23 mouse cellular contexts compared by ENCODE assay signal in the genomic region with DNA sequence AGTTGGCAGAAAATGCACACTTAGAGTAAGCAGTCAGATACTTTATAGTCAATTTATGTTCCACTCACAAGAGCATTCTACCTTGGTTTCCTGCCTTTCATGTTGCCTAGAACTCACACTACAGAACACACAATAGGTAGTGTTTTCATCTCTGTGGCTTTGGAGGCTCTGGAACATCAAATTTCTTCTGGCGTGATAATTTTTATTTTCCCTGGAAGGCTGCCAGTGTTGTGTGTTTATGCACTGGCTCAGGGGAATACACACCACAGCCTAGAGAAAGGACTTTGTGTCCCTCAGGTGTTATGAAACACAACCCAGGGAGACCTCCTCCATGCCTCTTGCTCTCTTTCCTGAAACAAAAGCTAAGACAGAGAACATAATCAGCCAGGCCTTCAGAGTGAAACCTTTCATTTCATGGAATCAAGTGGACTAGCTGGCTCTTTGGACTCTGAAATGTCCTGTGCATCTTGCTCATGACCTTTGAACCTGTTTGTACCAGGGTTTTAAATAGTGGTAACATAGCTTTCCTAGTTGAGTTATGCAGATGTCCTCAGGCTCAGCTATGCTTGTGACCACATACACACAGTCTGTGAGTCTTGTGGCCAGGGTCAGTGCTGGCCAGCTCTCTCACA. TPM values are rescaled to one million over a fixed set of nuclear protein-coding genes. Genes with fewer than 3 reads are reported as not detected.
A peak's percentile ranks its signal among the peaks of the same experiment; 100 is the strongest.
DNase-seq lines count a peak whose midpoint lies in the region; ATAC-seq and TF ChIP-seq lines count a peak whose summit lies in the region.
"Had no signal": no experiment of that assay in that cellular context is flagged by ENCODE, and none has a peak within 500 bp of the region (broad histone marks: within the 10 kb centered on the region; RNA-seq: fewer than 3 reads in every experiment).

No protein-coding gene starts in this region.

- H3K27me3 ChIP-seq in midbrain, embryonic 11.5 days (ENCODE audit: control insufficient read depth, insufficient read depth, low read length), result no peaks in the 10 kb centered on the region
- no peaks in the 10 kb centered on the region for H3K27me3 ChIP-seq in midbrain, embryonic 13.5 days
- no peaks in the 10 kb centered on the region for H3K27me3 ChIP-seq in kidney, postnatal 0 days (ENCODE audit: insufficient read depth, low read length)
- H3K27me3 ChIP-seq: embryonic facial prominence, embryonic 15.5 days; heart, embryonic 13.5 days; hindbrain, embryonic 13.5 days; liver, embryonic 15.5 days had no signal

- H3K4me1 ChIP-seq in midbrain, embryonic 11.5 days (ENCODE audit: control insufficient read depth, insufficient read depth, low read length), result no peaks in the 10 kb centered on the region
- H3K4me1 ChIP-seq in midbrain, embryonic 13.5 days (replicated peaks), result no peaks in the 10 kb centered on the region
- peaks cover 6% of the 10 kb centered on the region; the same call in 1 of the 2 replicates for H3K4me1 ChIP-seq in kidney, postnatal 0 days (replicated peaks; ENCODE audit: insufficient read depth, low read length)
- H3K4me1 ChIP-seq: embryonic facial prominence, embryonic 15.5 days; hindbrain, embryonic 13.5 days had no signal

- ATAC-seq in midbrain, embryonic 11.5 days (ENCODE audit: low FRiP score), result no peak
- ATAC-seq in midbrain, embryonic 13.5 days, result no peak
- ATAC-seq in kidney, postnatal 0 days (replicated peaks; ENCODE audit: low FRiP score, low read depth), result peak; percentile 40; the same call in 1 of the 2 replicates
- ATAC-seq: forebrain, embryonic 16.5 days had no signal

- H3K9me3 ChIP-seq in midbrain, embryonic 11.5 days (ENCODE audit: control insufficient read depth, low read length), result no peaks in the 10 kb centered on the region
- H3K9me3 ChIP-seq in midbrain, embryonic 13.5 days, result no peaks in the 10 kb centered on the region
- H3K9me3 ChIP-seq in kidney, postnatal 0 days (replicated peaks; ENCODE audit: low read length), result no peaks in the 10 kb centered on the region
- H3K9me3 ChIP-seq: embryonic facial prominence, embryonic 15.5 days; heart, embryonic 13.5 days; hindbrain, embryonic 13.5 days; liver, embryonic 15.5 days had no signal

- H3K4me3 ChIP-seq in midbrain, embryonic 11.5 days (ENCODE audit: low read depth, low read length), result no peak overlapping the region
- no peak overlapping the region for H3K4me3 ChIP-seq in midbrain, embryonic 13.5 days (replicated peaks)
- no peak overlapping the region for H3K4me3 ChIP-seq in kidney, postnatal 0 days (replicated peaks; ENCODE audit: low read depth, low read length)
- H3K4me3 ChIP-seq: embryonic facial prominence, embryonic 15.5 days; heart, embryonic 13.5 days; hindbrain, embryonic 13.5 days; liver, embryonic 15.5 days had no signal

- no peak overlapping the region for H3K27ac ChIP-seq in midbrain, embryonic 11.5 days (ENCODE audit: low read depth, low read length)
- H3K27ac ChIP-seq in midbrain, embryonic 13.5 days, result no peak overlapping the region
- peak overlapping the region; percentile 37 for H3K27ac ChIP-seq in kidney, postnatal 0 days
- H3K27ac ChIP-seq: embryonic facial prominence, embryonic 15.5 days; heart, embryonic 13.5 days; hindbrain, embryonic 13.5 days; liver, embryonic 15.5 days had no signal

- no peak overlapping the region for H3K4me2 ChIP-seq in midbrain, embryonic 11.5 days
- H3K4me2 ChIP-seq in midbrain, embryonic 13.5 days (replicated peaks), result no peak overlapping the region
- no peak overlapping the region for H3K4me2 ChIP-seq in kidney, postnatal 0 days (ENCODE audit: low read length)
- H3K4me2 ChIP-seq: embryonic facial prominence, embryonic 15.5 days; heart, embryonic 13.5 days; hindbrain, embryonic 13.5 days; liver, embryonic 15.5 days had no signal

- no peak for TF ChIP-seq CTCF in kidney, postnatal 0 days (IDR thresholded peaks at IDR 0.05; ENCODE audit: low read depth)

- WGBS in midbrain, embryonic 11.5 days, result 80% methylated on average over 1 of the region's 1 CpGs
- WGBS in midbrain, embryonic 13.5 days, result 82% methylated on average over 1 of the region's 1 CpGs
- 16% methylated on average over 1 of the region's 1 CpGs for WGBS in kidney, postnatal 0 days

- intact Hi-C loops in left cerebral cortex, postnatal 4 days (cut with DNase I), result no loop called here

- H3K36me3 ChIP-seq in midbrain, embryonic 11.5 days (ENCODE audit: control insufficient read depth, insufficient read depth, low read length), result no peaks in the 10 kb centered on the region
- no peaks in the 10 kb centered on the region for H3K36me3 ChIP-seq in midbrain, embryonic 13.5 days
- H3K36me3 ChIP-seq in kidney, postnatal 0 days (ENCODE audit: insufficient read depth, low read length), result no peaks in the 10 kb centered on the region
- H3K36me3 ChIP-seq: embryonic facial prominence, embryonic 15.5 days; heart, embryonic 13.5 days; hindbrain, embryonic 13.5 days; liver, embryonic 15.5 days had no signal

- peak; percentile 54 for DNase-seq in kidney, adult 18-20 months
- DNase-seq in kidney, postnatal 4 days, result no peak
- DNase-seq in midbrain, embryonic 11.5 days (ENCODE audit: low spot score, missing footprints), result peak; percentile 65
- DNase-seq in kidney, postnatal 0 days (ENCODE audit: low spot score), result peak; percentile 41
- DNase-seq in left cerebral cortex, postnatal 4 days, result no peak
- no peak for DNase-seq in urinary bladder, postnatal 14 days (ENCODE audit: low spot score)
- DNase-seq: adrenal gland, adult 2 months; cerebellum, postnatal 25 days; gastrocnemius, postnatal 36 days; lung, postnatal 4 days; retina, postnatal 1 day; right cerebral cortex, postnatal 4 days had no signal

- H3K9ac ChIP-seq in midbrain, embryonic 11.5 days (ENCODE audit: low read length), result no peak overlapping the region
- no peak overlapping the region for H3K9ac ChIP-seq in midbrain, embryonic 13.5 days (replicated peaks)
- H3K9ac ChIP-seq in kidney, postnatal 0 days (ENCODE audit: low read depth, low read length), result no peak overlapping the region
- H3K9ac ChIP-seq: embryonic facial prominence, embryonic 15.5 days; heart, embryonic 13.5 days; hindbrain, embryonic 13.5 days; liver, embryonic 15.5 days had no signal

RNA-seq across cellular contexts. Expression of gene Ldhb, which starts 20.3 kb away (rescaled TPM):
- 363 and 385 TPM in 2 replicates for polyA plus RNA-seq in midbrain, embryonic 11.5 days (2014; fragmentation: Nextera tagmentation; extraction: Ambion mirVana)
- polyA plus RNA-seq in midbrain, embryonic 13.5 days (2015; fragmentation: Nextera tagmentation; extraction: Ambion mirVana), result 466 and 473 TPM in 2 replicates
- 1,564 and 1,601 TPM in 2 replicates for polyA plus RNA-seq in kidney, postnatal 0 days (2015; fragmentation: Nextera tagmentation; extraction: Ambion mirVana)
- total RNA-seq in left cerebral cortex, postnatal 4 days (2021), result 100 to 1,000 TPM; 205 to 218 TPM

RNA-seq across cellular contexts. Expression of gene Kcnj8, which starts 43.4 kb away (rescaled TPM):
- 6.6 and 8.2 TPM in 2 replicates for polyA plus RNA-seq in midbrain, embryonic 11.5 days (2014; fragmentation: Nextera tagmentation; extraction: Ambion mirVana)
- 11.0 and 11.4 TPM in 2 replicates for polyA plus RNA-seq in midbrain, embryonic 13.5 days (2015; fragmentation: Nextera tagmentation; extraction: Ambion mirVana)
- 31.1 and 35.9 TPM in 2 replicates for polyA plus RNA-seq in kidney, postnatal 0 days (2015; fragmentation: Nextera tagmentation; extraction: Ambion mirVana)
- 1 to 10 TPM; 4.2 to 4.4 TPM for total RNA-seq in left cerebral cortex, postnatal 4 days (2021)

RNA-seq across cellular contexts. Expression of gene Gys2, which starts 55.1 kb away (rescaled TPM):
- 0.12 and 0.14 TPM in 2 replicates for polyA plus RNA-seq in midbrain, embryonic 11.5 days (2014; fragmentation: Nextera tagmentation; extraction: Ambion mirVana)
- polyA plus RNA-seq in midbrain, embryonic 13.5 days (2015; fragmentation: Nextera tagmentation; extraction: Ambion mirVana), result 0.05 TPM in 1 of 2 replicates, not detected in the other
- not detected in 2 replicates for polyA plus RNA-seq in kidney, postnatal 0 days (2015; fragmentation: Nextera tagmentation; extraction: Ambion mirVana)
- not detected for total RNA-seq in left cerebral cortex, postnatal 4 days (2021)
- total RNA-seq: left cerebral cortex, adult 8-10 months had no signal
- polyA plus RNA-seq: brain, embryonic 14.5 days; forebrain, embryonic 16.5 days; intestine, embryonic 14.5 days; limb, embryonic 11.5 days; neural tube, embryonic 11.5 days had no signal

Comparison
In these comparisons a context has a peak if more than half of its experiments do, and no peak if none do; other contexts are left out.
1. DNase-seq: peak in kidney, adult 18-20 months (single experiment), midbrain, embryonic 11.5 days (single experiment) and kidney, postnatal 0 days (single experiment); none in kidney, postnatal 4 days (0 of 2), left cerebral cortex, postnatal 4 days (single experiment) and urinary bladder, postnatal 14 days (single experiment).